Mouse (Mus musculus) embryonic facial prominence, embryonic 10.5 days (tissue): ENCODE results near the gene Vps45. TPM values are rescaled to one million over a fixed set of nuclear protein-coding genes. Genes with fewer than 3 reads are reported as not detected.

Experiments
- DNase-seq: peaks from one replicate; pipeline ENCODE4 v3.0.0-alpha.2; 2017; ENCODE audit warnings: low spot score
- H3K27ac ChIP-seq: fragments of 300-500 bp; sonication (generic); replicated peaks from 2 replicates; pipeline ENCODE4 v1.5.1; 2016; ENCODE audit warnings: mild to moderate bottlenecking
- H3K27me3 ChIP-seq: fragments of 300-500 bp; sonication (generic); replicated peaks from 2 replicates; pipeline ENCODE4 v1.6.1; 2016; ENCODE audit warnings: low read depth, mild to moderate bottlenecking; ENCODE audit not compliant: poor library complexity, severe bottlenecking
- H3K36me3 ChIP-seq: fragments of 300-500 bp; sonication (generic); replicated peaks from 2 replicates; pipeline ENCODE4 v1.6.1; 2016; ENCODE audit warnings: mild to moderate bottlenecking, moderate library complexity
- H3K4me1 ChIP-seq: fragments of 300-500 bp; sonication (generic); 2 replicates; pipeline ENCODE4 v1.6.1; 2016
- H3K4me3 ChIP-seq: fragments of 300-500 bp; sonication (generic); 2 replicates; pipeline ENCODE4 v1.5.1; 2016; ENCODE audit warnings: mild to moderate bottlenecking, moderate library complexity
- H3K9me3 ChIP-seq: fragments of 300-500 bp; sonication (generic); 2 replicates; pipeline ENCODE4 v1.6.1; 2016; ENCODE audit warnings: mild to moderate bottlenecking
- WGBS: fragments of 180-500 bp; shearing (Covaris S2); methylation state at CpG from one replicate; pipeline ENCODE4 v1.1.7; 2016; 5-methylcytosine and 5-hydroxymethylcytosine counted together
- polyA plus RNA-seq: library from polyadenylated mRNA; unstranded; fragments of >200 nt; fragmentation: Nextera tagmentation; extraction: Ambion mirVana; gene quantifications from 2 replicates; pipeline ENCODE4 v1.2.1, GENCODE M21; 2016

The Vps45 gene
- polyA plus RNA-seq, 1 experiment from 2014 or later = 26.5 TPM

GRCm38 (mm10) chr3:96000080-96000632 lies 58.1 kb downstream of the Vps45 start:
- H3K27ac ChIP-seq = peak overlapping the region; percentile 30; the same call in 1 of the 2 replicates
- WGBS = 86% methylated on average over 14 of the region's 14 CpGs
- no peak for DNase-seq
- H3K36me3 ChIP-seq = peaks cover 17% of the 10 kb centered on the region
- peaks cover 37% of the 10 kb centered on the region for H3K4me1 ChIP-seq
- no peaks in the 10 kb centered on the region for H3K27me3 ChIP-seq
- no peaks in the 10 kb centered on the region for H3K9me3 ChIP-seq
- H3K4me3 ChIP-seq = no peak overlapping the region

GRCm38 (mm10) chr3:95999308-96000079 lies 58.8 kb downstream of the Vps45 start:
- no peak for DNase-seq
- H3K36me3 ChIP-seq = peaks cover 17% of the 10 kb centered on the region
- WGBS = 89% methylated on average over 12 of the region's 12 CpGs
- peaks cover 39% of the 10 kb centered on the region for H3K4me1 ChIP-seq
- H3K9me3 ChIP-seq = no peaks in the 10 kb centered on the region
- H3K27ac ChIP-seq = peak overlapping the region; percentile 30; the same call in 1 of the 2 replicates
- no peak overlapping the region for H3K4me3 ChIP-seq
- no peaks in the 10 kb centered on the region for H3K27me3 ChIP-seq

GRCm38 (mm10) chr3:95997203-95997721 lies 61.0 kb downstream of the Vps45 start:
- WGBS = 30% methylated on average over 9 of the region's 9 CpGs
- Histone ChIP-seq H3K9me3 (no peaks in the 10 kb centered on the region), H3K36me3 (peaks cover 28% of the 10 kb centered on the region), H3K27ac (peak overlapping the region; percentile 100), H3K4me3 (peak overlapping the region; percentile 86), H3K4me1 (peaks cover 62% of the 10 kb centered on the region), H3K27me3 (no peaks in the 10 kb centered on the region)
- peak; percentile 53 for DNase-seq

GRCm38 (mm10) chr3:95996451-95997073 lies 61.7 kb downstream of the Vps45 start:
- Histone ChIP-seq H3K27ac (peak overlapping the region; percentile 100), H3K27me3 (no peaks in the 10 kb centered on the region), H3K4me3 (peak overlapping the region; percentile 86), H3K4me1 (peaks cover 66% of the 10 kb centered on the region), H3K36me3 (peaks cover 35% of the 10 kb centered on the region), H3K9me3 (no peaks in the 10 kb centered on the region)
- DNase-seq = no peak
- WGBS = 14% methylated on average over 6 of the region's 6 CpGs

- under 1% methylated on average over 82 of the region's 84 CpGs for WGBS
- Histone ChIP-seq H3K27ac (peak within 1 kb of the TSS; percentile 100), H3K4me3 (peak within 1 kb of the TSS; percentile 86), H3K36me3 (peaks cover 41% of the 10 kb centered on the region), H3K9me3 (no peaks in the 10 kb centered on the region), H3K4me1 (peaks cover 64% of the 10 kb centered on the region), H3K27me3 (no peaks in the 10 kb centered on the region)
- peak; percentile 80 for DNase-seq
These were observed 62.4 kb downstream of the Vps45 start, which contains the start of gene Plekho1 for GRCm38 (mm10) chr3:95995802-95996428. Plekho1 (minus strand) TSS chr3:95996001.

- under 1% methylated on average over 50 of the region's 51 CpGs for WGBS
- no peaks in the 10 kb centered on the region for H3K27me3 ChIP-seq
- peak overlapping the region; percentile 100 for H3K27ac ChIP-seq
- peaks cover 57% of the 10 kb centered on the region for H3K4me1 ChIP-seq
- peaks cover 46% of the 10 kb centered on the region for H3K36me3 ChIP-seq
- H3K9me3 ChIP-seq = no peaks in the 10 kb centered on the region
- DNase-seq = peak; percentile 81
- peak overlapping the region; percentile 86 for H3K4me3 ChIP-seq
These were observed 63.1 kb downstream of the Vps45 start for GRCm38 (mm10) chr3:95994975-95995801.

- WGBS = 10% methylated on average over 6 of the region's 6 CpGs
- no peaks in the 10 kb centered on the region for H3K9me3 ChIP-seq
- peaks cover 48% of the 10 kb centered on the region for H3K36me3 ChIP-seq
- H3K27me3 ChIP-seq = no peaks in the 10 kb centered on the region
- H3K4me3 ChIP-seq = peak overlapping the region; percentile 86
- DNase-seq = peak; percentile 40
- peaks cover 50% of the 10 kb centered on the region for H3K4me1 ChIP-seq
- H3K27ac ChIP-seq = peak overlapping the region; percentile 100
These were observed 63.9 kb downstream of the Vps45 start for GRCm38 (mm10) chr3:95994381-95994846.

- peak overlapping the region; percentile 100 for H3K27ac ChIP-seq
- 25% methylated on average over 4 of the region's 4 CpGs for WGBS
- no peaks in the 10 kb centered on the region for H3K27me3 ChIP-seq
- no peaks in the 10 kb centered on the region for H3K9me3 ChIP-seq
- peaks cover 53% of the 10 kb centered on the region for H3K36me3 ChIP-seq
- H3K4me1 ChIP-seq = peaks cover 52% of the 10 kb centered on the region
- peak overlapping the region; percentile 86 for H3K4me3 ChIP-seq
- DNase-seq = no peak
These were observed 64.4 kb downstream of the Vps45 start for GRCm38 (mm10) chr3:95993881-95994280.

GRCm38 (mm10) chr3:95992990-95993603 lies 65.2 kb downstream of the Vps45 start:
- H3K9me3 ChIP-seq = no peaks in the 10 kb centered on the region
- peaks cover 55% of the 10 kb centered on the region for H3K4me1 ChIP-seq
- peaks cover 61% of the 10 kb centered on the region for H3K36me3 ChIP-seq
- 62% methylated on average over 5 of the region's 5 CpGs for WGBS
- DNase-seq = no peak
- peak overlapping the region; percentile 86 for H3K4me3 ChIP-seq
- peak overlapping the region; percentile 100 for H3K27ac ChIP-seq
- H3K27me3 ChIP-seq = no peaks in the 10 kb centered on the region

GRCm38 (mm10) chr3:95990413-95990941 lies 67.8 kb downstream of the Vps45 start:
- Histone ChIP-seq H3K36me3 (peaks cover 74% of the 10 kb centered on the region), H3K27me3 (no peaks in the 10 kb centered on the region), H3K4me3 (no peak overlapping the region), H3K4me1 (peaks cover 59% of the 10 kb centered on the region), H3K27ac (no peak overlapping the region), H3K9me3 (no peaks in the 10 kb centered on the region)
- DNase-seq = no peak
- WGBS = 90% methylated on average over 12 of the region's 12 CpGs

GRCm38 (mm10) chr3:95988969-95989368 lies 69.3 kb downstream of the Vps45 start:
- WGBS = 69% methylated on average over 10 of the region's 10 CpGs
- Histone ChIP-seq H3K4me1 (peaks cover 62% of the 10 kb centered on the region), H3K4me3 (no peak overlapping the region), H3K9me3 (no peaks in the 10 kb centered on the region), H3K27ac (no peak overlapping the region), H3K27me3 (no peaks in the 10 kb centered on the region), H3K36me3 (peaks cover 71% of the 10 kb centered on the region)
- DNase-seq = peak; percentile 14
